Mouse (Mus musculus) olfactory bulb, adult 2 months (tissue): Measurements from ENCODE around the gene Cyp1a2. TPM values are rescaled to one million over a fixed set of nuclear protein-coding genes. Genes with fewer than 3 reads are reported as not detected.

Source experiments
- H3K27ac ChIP-seq: fragments of 200-500 bp; 2 replicates; pipeline ENCODE4 v1.5.1; 2012; ENCODE audit warnings: low read depth, low read length; ENCODE audit not compliant: insufficient read depth
- H3K4me1 ChIP-seq: fragments of 200-500 bp; 2 replicates; pipeline ENCODE4 v1.6.1; 2012; ENCODE audit warnings: low read length; ENCODE audit not compliant: control insufficient read depth, insufficient read depth
- H3K4me3 ChIP-seq: fragments of 200-500 bp; 2 replicates; pipeline ENCODE4 v1.5.1; 2012; ENCODE audit warnings: mild to moderate bottlenecking, low read depth, low read length, moderate library complexity; ENCODE audit not compliant: insufficient read depth
- CTCF ChIP-seq: fragments of 200-500 bp; IDR thresholded peaks from 2 replicates; pipeline ENCODE4 v1.5.1; 2012; ENCODE audit warnings: low read depth, mild to moderate bottlenecking, low read length, moderate library complexity; ENCODE audit not compliant: insufficient read depth
- POLR2A ChIP-seq: fragments of 200-500 bp; IDR thresholded peaks from 2 replicates; pipeline ENCODE4 v1.6.1; 2012; ENCODE audit warnings: mild to moderate bottlenecking, low read depth, low read length, moderate library complexity; ENCODE audit not compliant: insufficient read depth
- WGBS: fragments of 180-500 bp; shearing (Covaris S2); methylation state at CpG from one replicate; pipeline ENCODE4 v1.1.7; 2018; 5-methylcytosine and 5-hydroxymethylcytosine counted together
- polyA plus RNA-seq: library from polyadenylated mRNA; stranded (reverse); fragments of >200 nt; gene quantifications from 2 replicates; pipeline ENCODE4 v1.2.4, GENCODE M21; 2012; ENCODE audit warnings: low replicate concordance; ENCODE audit not compliant: missing spikeins, insufficient read depth, insufficient read length

Cyp1a2 gene
- polyA plus RNA-seq, 1 experiment: not detected

DNA sequence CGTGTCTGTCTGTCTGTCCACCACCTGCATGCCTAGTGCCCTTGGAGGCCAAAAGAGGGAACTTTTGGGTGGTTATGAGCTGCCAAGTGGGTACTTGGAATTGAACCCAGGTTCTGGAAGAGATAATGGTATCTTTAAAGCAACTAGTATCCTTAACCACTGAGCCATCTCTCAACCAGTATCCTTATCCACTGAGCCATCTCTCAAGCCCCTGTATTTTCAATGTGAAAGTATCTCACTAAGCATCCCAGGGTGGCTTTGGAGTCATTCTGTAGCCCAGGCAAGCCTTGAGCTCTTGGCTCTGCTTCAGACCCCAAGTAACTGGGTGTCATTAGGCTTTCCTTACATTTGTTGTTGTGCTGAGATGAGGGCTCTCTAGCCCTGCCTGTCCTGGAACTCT, 28.5 kb downstream of the Cyp1a2 start:
- no peak overlapping the region for H3K27ac ChIP-seq
- 97% methylated on average over 1 of the region's 1 CpGs for WGBS
- no peak overlapping the region for H3K4me3 ChIP-seq
- TF ChIP-seq POLR2A (no peak), CTCF (no peak)
- H3K4me1 ChIP-seq: peaks cover 13% of the 10 kb centered on the region

DNA sequence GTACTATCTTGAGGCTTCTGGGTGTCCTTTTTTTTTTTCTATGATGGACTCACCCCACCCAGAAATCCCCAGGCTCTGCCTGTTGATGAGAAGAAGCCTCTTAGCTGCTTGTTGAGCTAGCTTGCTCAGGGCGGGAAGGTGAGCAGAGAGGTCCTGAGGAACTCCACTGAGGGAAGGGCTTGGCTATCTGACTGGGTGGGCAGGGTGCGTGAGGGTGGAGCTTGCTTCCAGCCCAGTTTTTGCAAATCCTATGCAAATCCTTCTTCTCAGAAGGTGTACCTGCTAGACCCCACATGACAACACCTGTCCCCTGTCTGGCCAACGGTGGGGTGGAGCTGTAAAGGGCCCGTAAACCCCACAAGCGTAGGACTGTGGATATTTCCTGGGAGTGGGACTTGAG, 30.2 kb downstream of the Cyp1a2 start, which contains the start of gene Csk:
TSS of gene Csk (minus strand) at position 349 of the 400 bp plus-strand sequence.
- Histone ChIP-seq H3K4me3 (no peak within 1 kb of the TSS), H3K27ac (no peak within 1 kb of the TSS), H3K4me1 (peaks cover 13% of the 10 kb centered on the region)
- TF ChIP-seq CTCF (no peak), POLR2A (no peak)
- WGBS: 79% methylated on average over 5 of the region's 5 CpGs

DNA sequence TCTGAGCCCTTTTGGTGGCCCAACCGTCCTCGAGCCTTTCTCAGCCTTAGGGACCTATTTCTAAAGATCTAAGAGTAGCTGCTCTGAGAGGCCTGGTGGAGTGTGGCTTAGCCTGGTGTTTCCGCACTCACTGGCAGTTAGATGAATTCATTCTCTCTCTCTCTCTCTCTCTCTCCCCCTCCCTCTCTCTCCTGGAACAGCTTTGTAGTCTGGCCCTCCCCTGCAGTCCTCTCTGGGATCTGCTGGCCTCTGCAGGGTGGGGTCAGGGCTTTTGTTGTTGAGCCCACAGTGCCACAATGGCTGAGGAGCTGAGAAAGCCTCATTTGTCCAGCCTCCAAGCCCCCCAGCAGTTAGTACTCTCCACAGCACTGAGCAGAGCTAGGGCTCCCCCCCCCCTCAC, 30.6 kb downstream of the Cyp1a2 start:
- WGBS: 67% methylated on average over 3 of the region's 3 CpGs
- H3K27ac ChIP-seq: no peak overlapping the region
- TF ChIP-seq CTCF: no peak
- peaks cover 13% of the 10 kb centered on the region for H3K4me1 ChIP-seq
- no peak overlapping the region for H3K4me3 ChIP-seq

DNA sequence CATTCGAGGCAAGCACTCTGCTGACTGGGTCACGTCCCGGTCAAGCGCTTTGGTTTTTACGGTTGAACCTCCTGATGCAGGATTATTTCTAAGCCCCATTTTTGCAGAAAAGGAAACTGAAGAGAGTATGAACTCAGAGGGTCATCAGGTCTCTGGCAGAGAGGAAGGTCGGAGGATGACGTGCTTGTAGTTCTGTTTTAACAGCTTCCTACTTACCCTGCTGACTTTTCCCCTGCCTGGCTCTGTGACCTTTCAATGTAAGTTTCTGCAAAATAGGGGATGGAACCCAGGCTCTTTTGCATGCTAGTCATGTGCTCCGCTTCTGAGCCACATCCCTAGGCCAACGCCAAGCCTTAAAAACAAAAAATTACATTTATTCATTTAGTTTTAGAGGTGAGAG, 31.2 kb downstream of the Cyp1a2 start:
- WGBS: 89% methylated on average over 9 of the region's 9 CpGs
- no peak overlapping the region for H3K27ac ChIP-seq
- no peak overlapping the region for H3K4me3 ChIP-seq
- TF ChIP-seq POLR2A: no peak
- H3K4me1 ChIP-seq: peaks cover 15% of the 10 kb centered on the region

DNA sequence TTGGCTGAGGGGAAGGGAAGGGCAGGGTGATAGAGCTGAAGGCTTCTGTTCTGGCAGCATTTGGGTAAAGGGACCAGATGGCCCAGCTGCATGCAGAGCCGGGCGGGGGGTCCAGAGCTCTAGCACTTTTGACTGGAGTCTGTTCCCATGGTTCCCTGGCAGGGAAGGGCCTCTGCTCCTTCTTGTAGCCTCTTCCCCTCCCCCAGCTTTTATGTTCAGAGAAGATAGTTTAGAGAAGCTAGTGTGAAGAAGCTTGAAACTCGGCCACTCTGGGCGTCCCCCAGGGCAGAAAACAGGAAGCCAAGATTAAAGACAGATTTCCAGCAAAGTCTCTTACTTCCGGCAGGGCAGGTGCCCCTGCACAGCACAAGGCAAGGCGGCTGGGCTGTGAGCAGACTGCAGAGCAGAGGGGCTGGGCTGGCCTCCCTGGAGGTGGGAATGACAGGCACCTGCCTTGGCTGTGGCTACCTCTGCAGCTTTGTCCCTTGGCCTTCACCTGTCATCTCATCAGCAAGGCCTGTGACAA, 32.7 kb downstream of the Cyp1a2 start:
- peak overlapping the region; percentile 9; the same call in 1 of the 2 replicates for H3K27ac ChIP-seq
- WGBS: 50% methylated on average over 6 of the region's 6 CpGs

DNA sequence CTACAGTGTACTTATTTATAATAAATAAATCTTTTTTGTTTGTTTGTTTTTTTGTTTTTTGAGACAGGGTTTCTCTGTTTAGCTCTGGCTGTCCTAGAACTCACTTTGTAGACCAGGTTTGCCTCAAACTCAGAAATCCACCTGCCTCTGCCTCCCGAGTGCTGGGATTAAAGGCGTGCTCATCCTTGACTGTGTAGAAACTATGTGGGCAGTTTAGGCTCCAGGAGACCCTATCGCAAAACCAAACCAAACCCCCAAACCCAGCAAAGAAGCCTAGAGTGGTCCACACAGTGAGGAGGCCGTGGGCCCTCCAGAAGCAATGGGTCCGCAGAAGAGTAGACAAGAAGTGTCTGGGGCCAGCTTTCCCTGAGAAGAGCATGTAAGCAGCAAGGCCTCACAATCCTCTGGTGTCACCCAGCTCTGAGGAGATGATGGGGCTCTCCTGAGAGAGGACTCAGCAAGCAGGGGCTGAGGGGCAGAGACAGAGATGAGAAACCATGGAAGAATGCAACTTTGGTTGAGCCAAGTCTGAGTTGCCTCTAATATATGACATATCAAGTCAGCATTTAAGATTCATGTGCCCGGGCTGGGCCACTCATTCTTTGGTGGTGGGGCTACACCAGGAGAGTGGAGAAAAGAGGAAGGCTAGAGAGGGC, 33.2 kb downstream of the Cyp1a2 start:
- no peak overlapping the region for H3K27ac ChIP-seq
- H3K4me1 ChIP-seq: peaks cover 20% of the 10 kb centered on the region
- TF ChIP-seq CTCF (no peak), POLR2A (no peak)
- no peak overlapping the region for H3K4me3 ChIP-seq
- 92% methylated on average over 6 of the region's 6 CpGs for WGBS

More for the DNA sequence above, 32.7 kb downstream of the Cyp1a2 start:
- H3K4me1 ChIP-seq: peaks cover 19% of the 10 kb centered on the region
- no peak overlapping the region for H3K4me3 ChIP-seq
- no peak for TF ChIP-seq CTCF
- TF ChIP-seq POLR2A: no peak

DNA sequence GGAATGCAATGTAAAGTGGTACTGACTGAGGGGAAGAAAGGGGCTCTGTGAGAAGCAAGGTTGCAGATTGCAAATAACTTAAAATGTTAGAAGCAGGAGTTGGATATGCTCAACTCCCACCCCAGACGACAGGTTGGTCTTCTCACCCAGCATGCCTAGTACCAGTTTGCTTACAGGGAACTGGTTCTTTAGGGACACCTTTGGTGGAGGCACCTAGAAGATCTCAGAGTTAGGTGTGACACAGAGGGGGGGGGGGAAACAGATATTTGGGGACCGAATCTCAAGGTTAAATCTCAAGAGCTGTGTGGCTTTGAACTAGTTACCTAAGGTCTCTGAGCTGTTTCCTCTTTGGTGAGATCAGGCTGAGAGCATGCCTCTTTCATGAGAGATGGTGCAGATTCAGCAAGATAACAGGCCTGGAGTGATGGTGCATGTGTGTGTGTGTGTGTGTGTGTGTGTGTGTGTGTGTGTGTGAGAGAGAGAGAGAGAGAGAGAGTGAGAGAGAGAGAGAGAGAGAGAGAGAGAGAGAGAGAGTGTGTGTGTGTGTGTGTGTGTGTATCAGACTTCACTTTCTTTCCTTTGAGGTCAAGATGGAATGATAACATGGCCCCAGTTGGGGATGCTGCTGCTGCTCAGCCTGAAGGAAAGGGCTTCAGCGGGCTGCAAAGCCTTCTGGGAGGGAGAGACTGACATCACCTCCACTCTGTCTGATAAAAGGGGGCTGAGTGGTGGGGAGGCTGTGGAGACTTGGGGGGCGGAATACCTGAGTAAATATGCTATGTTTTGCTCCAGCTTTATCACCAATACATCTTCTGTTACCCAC, 36.0 kb downstream of the Cyp1a2 start:
- no peak for TF ChIP-seq POLR2A
- TF ChIP-seq CTCF: no peak
- Histone ChIP-seq H3K4me1 (peaks cover 35% of the 10 kb centered on the region), H3K4me3 (no peak overlapping the region), H3K27ac (no peak overlapping the region)
- WGBS: 75% methylated on average over 4 of the region's 4 CpGs

DNA sequence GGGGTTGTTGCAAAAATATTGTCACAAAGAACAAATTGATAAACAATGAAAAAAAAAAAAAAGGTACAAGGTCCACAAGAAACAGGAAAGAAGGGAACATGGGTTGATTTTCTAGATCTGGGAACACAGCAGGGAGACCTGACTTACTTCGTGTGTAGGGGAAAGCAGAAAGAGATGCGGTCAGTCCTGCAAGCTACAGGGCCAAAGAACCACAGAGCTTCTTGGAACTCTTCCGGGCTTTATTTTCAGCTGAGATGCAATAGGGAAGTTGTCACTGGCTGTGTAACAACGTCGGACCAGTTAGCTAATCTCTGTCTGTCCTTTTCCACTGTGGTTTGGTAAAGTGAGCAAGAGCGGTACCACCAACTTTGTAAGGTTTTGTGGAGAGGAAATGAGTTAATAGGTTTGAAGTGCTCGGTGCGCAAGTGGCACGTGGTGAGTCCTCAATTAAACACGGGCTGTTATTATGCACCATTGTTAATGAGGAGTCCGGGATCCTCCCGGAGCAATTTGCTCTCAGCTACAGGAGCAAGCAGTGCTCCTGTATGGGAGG, 36.9 kb downstream of the Cyp1a2 start:
- TF ChIP-seq CTCF (no peak), POLR2A (no peak)
- Histone ChIP-seq H3K4me3 (no peak overlapping the region), H3K4me1 (peaks cover 41% of the 10 kb centered on the region), H3K27ac (no peak overlapping the region; the same call in 1 of the 2 replicates)
- WGBS: 30% methylated on average over 12 of the region's 12 CpGs
